Mouse (Mus musculus): Measurements from ENCODE around the gene Nectin3. TPM values are rescaled to one million over a fixed set of nuclear protein-coding genes. Genes with fewer than 3 reads are reported as not detected.
"Not testable (repeated sequence)": the region's sequence is repeated elsewhere in the genome, so short reads cannot be mapped to it uniquely, and the experiment has no call there.

Gene Nectin3
- total RNA-seq, 2 experiments from 2014 or later, result 13.7 TPM

- intact Hi-C loops (cut with DNase I), result no loop called here
- DNase-seq, result no peak
These were observed 49.3 kb downstream of the Nectin3 start for GRCm38 (mm10) chr16:46449013-46449412.

GRCm38 (mm10) chr16:46431317-46431716, 67.0 kb downstream of the Nectin3 start:
- intact Hi-C loops (cut with DNase I), result no loop called here

GRCm38 (mm10) chr16:46416177-46416576, 82.1 kb downstream of the Nectin3 start:
- intact Hi-C loops (cut with DNase I), result no loop called here
- DNase-seq, result no peak

More at GRCm38 (mm10) chr16:46431317-46431716, 67.0 kb downstream of the Nectin3 start:
- no peak for DNase-seq

GRCm38 (mm10) chr16:46410739-46411057, 87.6 kb downstream of the Nectin3 start:
- intact Hi-C loops (cut with DNase I), result no loop called here
- DNase-seq, result no peak

- intact Hi-C loops (cut with DNase I), result no loop called here
- no peak for DNase-seq
These were observed 88.1 kb downstream of the Nectin3 start for GRCm38 (mm10) chr16:46410053-46410738.

- no peak for DNase-seq
- intact Hi-C loops (cut with DNase I), result no loop called here
These were observed 90.3 kb downstream of the Nectin3 start for GRCm38 (mm10) chr16:46407997-46408396.

- no peak for DNase-seq
- intact Hi-C loops (cut with DNase I), result no loop called here
These were observed 91.3 kb downstream of the Nectin3 start for GRCm38 (mm10) chr16:46406844-46407639.

GRCm38 (mm10) chr16:46397945-46398344, 100.4 kb downstream of the Nectin3 start:
- no peak for DNase-seq
- intact Hi-C loops (cut with DNase I), result no loop called here

- DNase-seq, result no peak
- intact Hi-C loops (cut with DNase I), result no loop called here
These were observed 108.8 kb downstream of the Nectin3 start for GRCm38 (mm10) chr16:46389415-46390033.

- intact Hi-C loops (cut with DNase I), result no loop called here
- no peak for DNase-seq
These were observed 109.6 kb downstream of the Nectin3 start for GRCm38 (mm10) chr16:46388527-46389414.

- intact Hi-C loops (cut with DNase I), result no loop called here
These were observed 114.0 kb downstream of the Nectin3 start for GRCm38 (mm10) chr16:46384279-46384678.

GRCm38 (mm10) chr16:46383344-46383743, 115.0 kb downstream of the Nectin3 start:
- intact Hi-C loops (cut with DNase I), result no loop called here
- DNase-seq, result no peak

More at GRCm38 (mm10) chr16:46384279-46384678, 114.0 kb downstream of the Nectin3 start:
- DNase-seq, result no peak

- intact Hi-C loops (cut with DNase I), result no loop called here
- DNase-seq, result no peak
These were observed 121.8 kb downstream of the Nectin3 start for GRCm38 (mm10) chr16:46376575-46376974.

GRCm38 (mm10) chr16:46362022-46362421, 136.3 kb downstream of the Nectin3 start:
- intact Hi-C loops (cut with DNase I), result no loop called here
- no peak for DNase-seq

- DNase-seq; intact Hi-C loops (cut with DNase I): not testable (repeated sequence)
These were observed 140.7 kb downstream of the Nectin3 start for GRCm38 (mm10) chr16:46357658-46358057.

- intact Hi-C loops (cut with DNase I), result no loop called here
- DNase-seq, result no peak
These were observed 141.7 kb downstream of the Nectin3 start for GRCm38 (mm10) chr16:46356663-46357062.
